Mouse (Mus musculus) kidney, embryonic 14.5 days (tissue): Measurements from ENCODE around the gene Fam110c. TPM values are rescaled to one million over a fixed set of nuclear protein-coding genes. Genes with fewer than 3 reads are reported as not detected.
A peak's percentile ranks its signal among the peaks of the same experiment; 100 is the strongest.

Experiments used
- ATAC-seq: fragments of 200-750 bp; cut with Nextera tagmentation; 2 replicates; pipeline ENCODE4 v1.8.0; 2017; ENCODE audit warnings: moderate number of reproducible peaks, mild to moderate bottlenecking, moderate TSS enrichment, moderate library complexity; ENCODE audit not compliant: low FRiP score, low TSS enrichment
- H3K27ac ChIP-seq: fragments of 300-500 bp; sonication (generic); 2 replicates; pipeline ENCODE4 v1.5.1; 2014; ENCODE audit warnings: low read depth, mild to moderate bottlenecking, low read length, moderate library complexity, mixed read lengths
- H3K27me3 ChIP-seq: fragments of 300-500 bp; sonication (generic); 2 replicates; pipeline ENCODE4 v1.6.1; 2014; ENCODE audit warnings: mild to moderate bottlenecking, low read length; ENCODE audit not compliant: control insufficient read depth, insufficient read depth
- H3K36me3 ChIP-seq: fragments of 300-500 bp; sonication (generic); 2 replicates; pipeline ENCODE4 v1.6.1; 2014; ENCODE audit warnings: low read length, mixed read lengths; ENCODE audit not compliant: control insufficient read depth, insufficient read depth
- H3K4me1 ChIP-seq: fragments of 300-500 bp; sonication (generic); 2 replicates; pipeline ENCODE4 v1.6.1; 2014; ENCODE audit warnings: low read length, mixed read lengths; ENCODE audit not compliant: control insufficient read depth, insufficient read depth
- H3K4me2 ChIP-seq: fragments of 300-500 bp; sonication (generic); replicated peaks from 2 replicates; pipeline ENCODE4 v1.6.1; 2014; ENCODE audit warnings: low read depth, mild to moderate bottlenecking, low read length
- H3K4me3 ChIP-seq: fragments of 300-500 bp; sonication (generic); 2 replicates; pipeline ENCODE4 v1.5.1; 2014; ENCODE audit warnings: mild to moderate bottlenecking, low read length
- H3K9ac ChIP-seq: fragments of 300-500 bp; sonication (generic); 2 replicates; pipeline ENCODE4 v1.6.1; 2014; ENCODE audit warnings: low read depth, mild to moderate bottlenecking, low read length, moderate library complexity
- H3K9me3 ChIP-seq: fragments of 300-500 bp; sonication (generic); 2 replicates; pipeline ENCODE4 v1.6.1; 2016; ENCODE audit warnings: low read length; ENCODE audit not compliant: control insufficient read depth
- WGBS: fragments of 180-500 bp; shearing (Covaris S2); extraction: QIAGEN DNeasy Blood & Tissue Kit; methylation state at CpG from one replicate; pipeline ENCODE4 v1.1.7; 2014; 5-methylcytosine and 5-hydroxymethylcytosine counted together
- polyA plus RNA-seq: library from polyadenylated mRNA; unstranded; fragments of >200 nt; fragmentation: Nextera tagmentation; extraction: Ambion mirVana; gene quantifications from 2 replicates; pipeline ENCODE4 v1.2.1, GENCODE M21; 2014

The Fam110c gene
- polyA plus RNA-seq, 1 experiment from 2014 or later = 3.2 TPM

- Histone ChIP-seq H3K4me3 (peak overlapping the region; percentile 40), H3K27me3 (peaks cover 29% of the 10 kb centered on the region), H3K4me1 (peaks cover 3% of the 10 kb centered on the region; the same call in 1 of the 2 replicates), H3K4me2 (peak overlapping the region; percentile 94), H3K9ac (peak overlapping the region; percentile 48), H3K36me3 (no peaks in the 10 kb centered on the region), H3K9me3 (no peaks in the 10 kb centered on the region), H3K27ac (no peak overlapping the region)
- 2% methylated on average over 24 of the region's 24 CpGs for WGBS
- peak; percentile 41; the same call in 1 of the 2 replicates for ATAC-seq
These were observed 1.3 kb downstream of the Fam110c start for GRCm38 (mm10) chr12:31074839-31075538.

- H3K36me3 ChIP-seq = no peaks in the 10 kb centered on the region
- H3K9ac ChIP-seq = no peak overlapping the region
- no peaks in the 10 kb centered on the region for H3K9me3 ChIP-seq
- peaks cover 3% of the 10 kb centered on the region; the same call in 1 of the 2 replicates for H3K4me1 ChIP-seq
- peaks cover 29% of the 10 kb centered on the region for H3K27me3 ChIP-seq
- H3K4me3 ChIP-seq = no peak overlapping the region
- no peak overlapping the region for H3K27ac ChIP-seq
- no peak for ATAC-seq
- H3K4me2 ChIP-seq = no peak overlapping the region
- 72% methylated on average over 7 of the region's 7 CpGs for WGBS
These were observed 3.4 kb downstream of the Fam110c start for GRCm38 (mm10) chr12:31077020-31077419.

DNA sequence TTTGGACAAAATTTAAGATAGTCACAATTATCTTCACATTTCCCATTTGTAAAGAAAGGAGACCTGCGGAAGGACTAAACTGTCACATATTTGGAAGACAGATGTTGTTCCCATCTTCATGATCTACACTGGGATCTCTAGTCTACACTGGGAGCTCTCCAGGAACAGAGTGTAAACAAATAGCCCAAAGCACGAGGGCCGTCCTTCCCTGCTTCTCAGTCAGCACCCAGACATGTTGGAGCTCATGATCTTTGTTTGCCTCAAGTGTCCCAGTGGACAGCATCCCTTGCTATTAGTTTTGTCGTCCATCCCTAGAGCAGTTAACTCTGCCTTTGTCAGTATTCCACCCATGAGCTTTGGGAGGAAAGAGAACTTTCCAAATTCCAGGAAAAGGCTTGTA lies 4.4 kb downstream of the Fam110c start:
- ATAC-seq = no peak
- no peak overlapping the region for H3K9ac ChIP-seq
- WGBS = 53% methylated on average over 4 of the region's 4 CpGs
- H3K4me3 ChIP-seq = no peak overlapping the region
- H3K4me2 ChIP-seq = no peak overlapping the region
- peaks cover 3% of the 10 kb centered on the region; the same call in 1 of the 2 replicates for H3K4me1 ChIP-seq
- peaks cover 25% of the 10 kb centered on the region for H3K27me3 ChIP-seq
- no peaks in the 10 kb centered on the region for H3K36me3 ChIP-seq
- H3K27ac ChIP-seq = no peak overlapping the region
- no peaks in the 10 kb centered on the region for H3K9me3 ChIP-seq

DNA sequence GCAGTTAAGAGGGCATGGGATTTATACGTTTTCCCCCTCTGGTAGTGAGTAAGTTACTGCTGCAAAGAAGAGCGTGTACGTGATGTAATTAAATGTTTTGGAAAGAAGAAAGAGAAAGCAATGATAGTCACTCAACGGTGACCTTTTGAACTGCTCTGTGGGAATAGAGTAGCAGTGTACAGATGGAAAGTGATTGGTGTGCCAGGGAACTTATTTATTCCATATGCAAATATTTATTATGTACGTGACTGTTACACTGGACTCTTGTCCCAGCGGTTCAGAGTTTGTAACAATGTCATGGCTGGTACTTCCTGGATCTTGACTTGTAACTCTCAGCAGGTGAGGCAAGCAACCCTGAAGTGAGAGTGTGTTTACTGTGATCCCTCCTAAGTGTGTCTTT lies 6.7 kb downstream of the Fam110c start:
- H3K27me3 ChIP-seq = peaks cover 8% of the 10 kb centered on the region; the same call in 1 of the 2 replicates
- no peaks in the 10 kb centered on the region; the same call in 1 of the 2 replicates for H3K4me1 ChIP-seq
- 76% methylated on average over 6 of the region's 6 CpGs for whole genome bisulfite sequencing
- H3K36me3 ChIP-seq = no peaks in the 10 kb centered on the region
- no peak overlapping the region for H3K4me2 ChIP-seq
- no peak overlapping the region for H3K4me3 ChIP-seq
- no peak for ATAC-seq
- no peaks in the 10 kb centered on the region for H3K9me3 ChIP-seq
- no peak overlapping the region for H3K9ac ChIP-seq
- H3K27ac ChIP-seq = no peak overlapping the region

DNA sequence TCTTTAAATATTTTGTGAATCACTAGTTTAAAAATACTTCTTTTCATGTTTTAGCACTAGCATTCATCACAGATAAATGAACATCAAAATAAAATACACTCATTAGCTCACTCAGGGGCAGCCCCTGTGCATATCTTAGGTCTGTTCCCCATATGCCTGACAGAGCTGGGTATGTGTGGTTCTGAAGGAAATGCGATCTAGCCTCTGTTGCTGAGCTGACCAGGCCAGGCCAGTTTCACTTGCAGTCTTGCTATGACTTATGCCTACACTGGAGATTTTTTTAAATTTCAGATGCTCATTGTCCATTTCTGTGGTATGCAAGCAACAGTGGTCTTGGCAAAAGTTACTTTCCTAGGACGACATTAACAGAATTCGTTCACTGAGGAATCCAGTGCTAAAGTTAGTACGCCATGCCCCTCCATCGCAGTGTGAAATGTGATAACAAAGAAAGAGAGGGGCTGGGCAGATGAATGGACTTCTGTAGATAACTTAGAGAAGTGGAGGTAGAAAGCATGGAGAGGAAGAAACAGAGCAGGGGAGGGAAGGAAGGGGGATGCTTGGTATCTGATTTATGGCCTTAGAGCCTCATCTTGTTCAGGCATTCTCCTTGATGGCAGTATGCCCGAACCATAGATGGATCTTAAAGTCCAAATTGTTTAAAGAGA lies 7.4 kb downstream of the Fam110c start:
- ATAC-seq = no peak
- WGBS = 81% methylated on average over 6 of the region's 6 CpGs

GRCm38 (mm10) chr12:31083007-31083406 lies 9.3 kb downstream of the Fam110c start:
- no peak overlapping the region for H3K4me2 ChIP-seq
- H3K27ac ChIP-seq = no peak overlapping the region
- no peaks in the 10 kb centered on the region for H3K36me3 ChIP-seq
- H3K27me3 ChIP-seq = no peaks in the 10 kb centered on the region
- H3K9me3 ChIP-seq = no peaks in the 10 kb centered on the region
- no peaks in the 10 kb centered on the region for H3K4me1 ChIP-seq
- no peak overlapping the region for H3K9ac ChIP-seq
- 83% methylated on average over 4 of the region's 4 CpGs for WGBS
- H3K4me3 ChIP-seq = no peak overlapping the region
- no peak for ATAC-seq

More for the DNA sequence above, 7.4 kb downstream of the Fam110c start:
- no peak overlapping the region for H3K4me3 ChIP-seq
- no peak overlapping the region for H3K4me2 ChIP-seq
- no peaks in the 10 kb centered on the region for H3K36me3 ChIP-seq
- no peak overlapping the region for H3K27ac ChIP-seq
- no peak overlapping the region for H3K9ac ChIP-seq
- H3K27me3 ChIP-seq = peaks cover 1% of the 10 kb centered on the region; the same call in 1 of the 2 replicates
- no peaks in the 10 kb centered on the region for H3K9me3 ChIP-seq
- no peaks in the 10 kb centered on the region for H3K4me1 ChIP-seq

GRCm38 (mm10) chr12:31083407-31083806 lies 9.7 kb downstream of the Fam110c start:
- H3K9me3 ChIP-seq = no peaks in the 10 kb centered on the region
- no peaks in the 10 kb centered on the region for H3K36me3 ChIP-seq
- no peak for ATAC-seq
- H3K4me3 ChIP-seq = no peak overlapping the region
- no peak overlapping the region for H3K9ac ChIP-seq
- no peak overlapping the region for H3K4me2 ChIP-seq
- H3K27me3 ChIP-seq = no peaks in the 10 kb centered on the region
- no peak overlapping the region for H3K27ac ChIP-seq
- no peaks in the 10 kb centered on the region for H3K4me1 ChIP-seq
- 71% methylated on average over 4 of the region's 4 CpGs for WGBS

GRCm38 (mm10) chr12:31087060-31087459 lies 13.4 kb downstream of the Fam110c start:
- Histone ChIP-seq H3K27ac (no peak overlapping the region), H3K9me3 (no peaks in the 10 kb centered on the region), H3K9ac (no peak overlapping the region), H3K4me3 (no peak overlapping the region), H3K4me2 (no peak overlapping the region), H3K36me3 (no peaks in the 10 kb centered on the region), H3K4me1 (no peaks in the 10 kb centered on the region), H3K27me3 (no peaks in the 10 kb centered on the region)
- 89% methylated on average over 4 of the region's 4 CpGs for WGBS
- ATAC-seq = no peak

GRCm38 (mm10) chr12:31090401-31090800 lies 16.7 kb downstream of the Fam110c start:
- Histone ChIP-seq H3K4me2 (no peak overlapping the region), H3K9me3 (no peaks in the 10 kb centered on the region), H3K9ac (no peak overlapping the region), H3K27ac (no peak overlapping the region), H3K27me3 (no peaks in the 10 kb centered on the region), H3K4me1 (no peaks in the 10 kb centered on the region), H3K36me3 (no peaks in the 10 kb centered on the region), H3K4me3 (no peak overlapping the region)
- ATAC-seq = no peak
- WGBS = 31% methylated on average over 6 of the region's 6 CpGs
